Mouse (Mus musculus) G1E-ER4 (cell line): Measurements from ENCODE around the gene Phkb. TPM values are rescaled to one million over a fixed set of nuclear protein-coding genes. Genes with fewer than 3 reads are reported as not detected.

Source experiments
- GATA1 ChIP-seq: IDR thresholded peaks from one replicate; pipeline ENCODE4 v1.8.0; 2012; ENCODE audit warnings: low read length, inconsistent platforms
- polyA plus RNA-seq: library from polyadenylated mRNA; stranded (reverse); fragments of >175 nt; gene quantifications from 2 replicates; pipeline ENCODE4 v1.2.3, GENCODE M21; 2012

Phkb gene
- polyA plus RNA-seq, 1 experiment: 4.7 TPM

- no peak for TF ChIP-seq GATA1
These were observed 85.3 kb downstream of the Phkb start for GRCm38 (mm10) chr8:85926107-85926506.

DNA sequence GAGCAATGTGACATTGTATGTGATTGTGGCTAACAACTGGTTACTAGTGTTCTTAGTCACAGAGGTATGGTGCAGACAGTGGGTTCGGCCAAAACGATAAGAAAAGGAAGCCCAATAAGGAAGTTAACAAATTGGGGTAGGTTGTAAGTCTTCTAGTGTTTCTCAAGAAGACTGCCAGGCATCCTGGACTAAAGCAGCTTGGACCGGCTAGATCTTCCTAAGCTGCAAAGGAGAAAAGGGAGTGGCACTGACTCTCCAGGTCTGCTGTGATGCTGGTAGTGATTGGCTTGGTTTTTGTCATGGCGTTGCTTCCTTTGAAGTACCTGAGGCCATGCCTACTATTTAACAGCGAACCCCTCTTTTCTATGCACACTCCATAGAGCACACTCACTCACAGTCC is 95.4 kb downstream of the Phkb start:
- no peak for TF ChIP-seq GATA1

GRCm38 (mm10) chr8:85937343-85937742 is 96.6 kb downstream of the Phkb start:
- no peak for TF ChIP-seq GATA1

GRCm38 (mm10) chr8:85944820-85945219 is 104.1 kb downstream of the Phkb start:
- no peak for TF ChIP-seq GATA1

GRCm38 (mm10) chr8:85958391-85958790 is 117.6 kb downstream of the Phkb start:
- TF ChIP-seq GATA1: no peak

DNA sequence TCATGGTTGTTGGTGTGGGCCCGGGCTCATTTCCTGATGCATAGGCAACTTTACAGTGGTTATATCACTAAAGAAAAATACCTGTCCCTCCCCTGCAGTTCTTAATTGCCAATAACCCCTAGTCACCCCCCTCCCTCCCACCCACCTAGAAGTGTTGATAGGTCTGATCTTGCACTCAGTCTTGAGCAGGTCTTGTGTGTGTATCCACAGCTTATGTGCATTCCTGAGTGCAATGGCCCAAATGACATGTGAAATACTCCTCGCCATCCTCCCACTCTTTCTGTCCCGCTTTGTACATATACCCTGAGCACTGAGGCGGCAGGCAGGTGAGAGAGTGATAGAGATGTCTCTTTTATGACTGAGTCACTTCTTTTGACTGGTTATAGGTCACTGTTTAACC is 119.1 kb downstream of the Phkb start:
- no peak for TF ChIP-seq GATA1

- TF ChIP-seq GATA1: no peak
These were observed 136.9 kb downstream of the Phkb start for GRCm38 (mm10) chr8:85977588-85978077.

DNA sequence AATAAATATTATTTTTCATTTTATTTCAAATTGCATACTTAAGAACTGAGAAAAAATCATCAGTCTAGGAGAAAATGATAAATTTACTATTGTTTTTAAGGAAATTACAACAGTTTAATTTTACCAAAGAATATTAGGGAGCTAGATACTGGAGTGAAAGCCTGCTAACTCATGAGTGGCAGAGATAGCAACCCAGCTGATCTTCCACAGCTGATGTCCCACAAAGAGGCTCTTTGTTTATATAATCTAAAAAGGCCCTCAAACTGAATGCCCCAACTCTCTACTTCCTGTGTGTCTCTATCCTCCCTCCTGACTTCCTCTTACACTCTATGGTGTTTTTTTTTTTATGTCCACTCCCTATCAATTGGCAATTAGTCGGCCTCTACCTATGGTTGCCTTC is 152.2 kb downstream of the Phkb start:
- no peak for TF ChIP-seq GATA1

GRCm38 (mm10) chr8:85993661-85994060 is 152.9 kb downstream of the Phkb start:
- TF ChIP-seq GATA1: no peak

DNA sequence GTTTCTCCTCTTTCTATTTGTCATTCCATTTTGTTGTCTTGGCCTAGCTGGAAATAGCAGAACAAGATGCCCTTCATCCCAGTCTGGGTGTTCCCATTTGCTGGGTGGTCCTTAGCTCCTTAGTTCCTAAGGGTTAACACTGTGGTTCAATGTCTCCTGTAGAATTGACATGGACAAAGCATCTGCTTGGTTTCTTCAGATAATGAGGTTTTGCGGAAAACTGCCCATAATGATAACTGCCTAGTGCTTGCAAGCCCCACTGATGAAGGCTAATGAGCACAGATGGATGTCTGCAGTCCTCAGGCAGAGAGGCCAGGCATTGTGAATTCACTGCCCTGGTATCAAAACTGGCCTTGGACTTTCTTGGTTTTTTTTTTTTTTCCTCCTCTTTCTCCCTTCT is 155.2 kb downstream of the Phkb start:
- TF ChIP-seq GATA1: no peak

- no peak for TF ChIP-seq GATA1
These were observed 165.7 kb downstream of the Phkb start for GRCm38 (mm10) chr8:86006485-86006884.

GRCm38 (mm10) chr8:86016806-86017205 is 176.0 kb downstream of the Phkb start:
- no peak for TF ChIP-seq GATA1

DNA sequence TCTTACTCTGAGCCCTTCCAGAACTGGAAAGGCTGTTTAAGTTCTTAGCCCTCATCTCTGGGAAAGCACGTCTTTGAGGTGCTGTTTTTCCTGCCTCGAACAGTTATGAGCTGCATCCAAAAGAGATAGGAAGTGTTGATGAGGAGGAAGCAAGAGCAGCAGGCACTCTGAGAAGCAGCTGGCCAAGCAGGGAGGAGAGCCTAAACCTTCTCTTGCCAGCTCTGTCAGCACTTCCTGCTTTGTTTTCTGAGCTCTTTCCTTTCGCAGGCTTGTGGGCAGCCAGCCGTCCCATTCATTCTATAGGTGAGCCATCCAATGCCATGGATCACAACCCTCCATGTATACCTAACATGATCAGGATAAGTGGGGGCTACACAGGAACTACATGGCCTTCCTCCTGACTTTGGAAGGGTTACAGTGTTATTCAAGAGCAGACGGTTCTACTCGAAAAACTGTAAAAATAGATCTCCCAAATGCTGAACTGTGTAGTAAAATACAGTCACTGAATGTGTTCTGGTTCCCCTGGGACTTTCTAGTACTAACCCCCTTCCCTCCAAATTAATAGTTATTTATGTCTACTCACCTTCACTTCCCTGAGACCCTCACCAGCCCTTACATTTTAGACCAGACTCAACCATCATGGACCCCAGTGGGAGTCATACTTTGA is 188.0 kb downstream of the Phkb start:
- no peak for TF ChIP-seq GATA1

- no peak for TF ChIP-seq GATA1
These were observed 188.7 kb downstream of the Phkb start for GRCm38 (mm10) chr8:86029451-86029850.

- no peak for TF ChIP-seq GATA1
These were observed 194.1 kb downstream of the Phkb start for GRCm38 (mm10) chr8:86034662-86035365.

DNA sequence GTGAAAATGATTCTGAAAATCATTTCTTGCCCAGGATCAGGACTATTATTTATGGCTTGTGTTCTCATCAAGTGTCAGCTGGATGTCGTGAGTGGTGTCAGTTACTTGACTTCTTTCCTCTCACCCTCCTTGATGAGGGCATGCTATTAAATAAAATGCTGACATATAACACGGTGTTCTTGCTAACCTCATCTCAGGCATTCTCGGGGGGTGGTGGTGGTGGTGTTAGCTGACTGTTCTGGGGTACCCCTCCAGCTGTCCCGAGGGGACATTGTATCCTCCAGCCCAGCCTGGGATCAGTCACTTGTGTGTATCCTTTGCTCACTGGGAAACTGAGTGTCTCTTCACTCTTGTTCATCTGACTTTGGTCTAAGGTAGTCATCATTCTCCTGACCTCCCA is 194.6 kb downstream of the Phkb start:
- TF ChIP-seq GATA1: no peak

GRCm38 (mm10) chr8:86038462-86038861 is 197.7 kb downstream of the Phkb start:
- TF ChIP-seq GATA1: no peak

GRCm38 (mm10) chr8:86042049-86042448 is 201.3 kb downstream of the Phkb start:
- TF ChIP-seq GATA1: no peak
